Mouse (Mus musculus): ENCODE data around the gene Cacng2. TPM values are rescaled to one million over a fixed set of nuclear protein-coding genes. Genes with fewer than 3 reads are reported as not detected.

Gene Cacng2
- total RNA-seq, 2 experiments from 2014 or later, result not detected

DNA sequence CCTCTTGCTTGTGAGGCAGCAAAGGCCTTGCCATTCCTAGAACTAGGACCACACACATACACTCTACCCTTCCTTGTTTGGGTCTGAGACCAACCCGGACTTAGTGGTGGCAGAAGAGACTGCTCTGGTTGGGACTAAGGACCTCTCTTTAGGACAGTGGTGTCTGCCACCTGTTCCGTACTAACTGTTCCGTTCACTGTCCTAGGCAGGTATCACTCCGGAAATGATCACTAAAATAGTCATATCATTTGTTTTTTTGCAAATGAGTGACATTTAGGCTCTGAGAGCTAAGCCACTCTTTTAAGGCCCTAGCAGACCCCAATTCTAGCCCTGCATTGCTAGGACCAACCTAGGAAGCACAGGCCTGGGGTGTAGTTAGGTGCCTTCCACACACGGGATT, 26.2 kb downstream of the Cacng2 start:
- ATAC-seq (replicated peaks; ENCODE audit: low FRiP score, poor library complexity, severe bottlenecking), result no peak

DNA sequence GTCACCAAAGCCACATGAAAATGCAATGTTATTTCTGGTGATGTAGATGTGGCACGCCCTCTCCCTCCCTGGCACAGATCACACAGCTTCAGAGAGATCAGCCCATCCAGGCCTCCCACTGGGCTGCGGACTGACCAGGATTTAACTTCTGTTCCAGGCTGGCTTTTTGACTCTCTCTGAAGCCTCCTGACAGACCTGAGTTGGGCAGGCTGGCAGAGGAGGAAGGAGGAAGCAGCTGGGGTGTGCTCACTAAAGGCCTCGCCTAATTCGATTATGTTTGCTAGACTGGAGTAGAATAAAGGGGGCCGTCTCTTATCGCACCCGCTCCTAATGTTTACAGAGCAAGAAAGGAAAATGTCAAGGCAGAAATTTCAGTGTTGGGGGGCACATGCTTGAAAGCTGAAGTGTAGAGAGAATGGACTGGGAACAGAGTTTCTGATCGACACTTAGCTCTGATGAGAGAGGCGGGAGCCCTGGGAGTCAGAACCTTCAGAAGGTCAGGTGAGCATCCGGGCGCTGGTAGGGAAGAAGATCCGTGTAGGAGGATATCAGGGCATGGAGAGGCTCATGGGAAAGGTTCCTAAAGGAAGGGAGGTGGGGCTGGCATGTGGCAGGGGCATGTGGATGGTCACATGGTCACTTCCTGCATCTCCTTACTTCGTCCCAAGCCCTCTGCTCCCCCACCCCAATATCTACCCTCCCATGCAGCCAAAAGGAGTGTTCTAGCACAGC, 36.8 kb downstream of the Cacng2 start:
- no peak for ATAC-seq (replicated peaks; ENCODE audit: low FRiP score, poor library complexity, severe bottlenecking)

DNA sequence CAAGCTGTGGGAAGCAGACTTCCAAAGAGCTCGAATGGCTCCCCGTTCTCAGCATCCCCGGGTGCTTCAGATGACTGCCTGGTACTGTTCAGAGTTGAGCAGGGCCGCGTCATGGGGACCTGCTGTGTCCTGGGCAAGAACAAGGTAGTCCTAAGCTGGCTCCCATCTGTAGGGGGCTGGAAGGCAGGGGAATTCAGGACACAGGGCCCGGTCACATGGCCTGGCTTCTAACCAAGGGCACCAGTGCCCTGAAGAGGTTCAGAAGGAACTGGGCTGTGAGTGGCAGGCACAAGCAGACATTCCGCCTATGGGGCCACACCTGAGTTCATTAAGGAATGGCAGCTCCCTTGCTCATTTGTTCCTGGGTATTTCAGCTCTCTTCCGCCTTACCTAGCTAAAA, 37.7 kb downstream of the Cacng2 start:
- ATAC-seq (replicated peaks; ENCODE audit: low FRiP score, poor library complexity, severe bottlenecking), result no peak

DNA sequence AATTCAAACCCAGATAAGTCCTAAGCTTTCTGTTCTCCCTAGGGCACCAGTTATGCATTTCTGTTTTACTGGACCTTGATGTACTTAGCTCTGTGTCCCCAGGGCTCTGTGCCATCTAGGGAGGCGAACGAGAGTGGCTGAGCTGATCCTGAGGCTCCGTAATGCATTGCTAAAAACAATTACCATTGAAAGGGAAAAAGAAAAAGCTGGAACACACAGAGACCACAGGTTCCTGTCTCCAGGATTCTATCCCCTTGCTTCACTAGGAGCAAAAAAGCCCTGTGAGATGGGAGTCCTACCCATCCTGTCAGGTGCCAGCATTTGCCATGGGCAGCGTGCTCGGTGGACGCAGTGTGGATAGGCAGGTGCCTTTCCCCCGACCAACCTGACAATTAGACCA, 38.4 kb downstream of the Cacng2 start:
- no peak for ATAC-seq (replicated peaks; ENCODE audit: low FRiP score, poor library complexity, severe bottlenecking)

DNA sequence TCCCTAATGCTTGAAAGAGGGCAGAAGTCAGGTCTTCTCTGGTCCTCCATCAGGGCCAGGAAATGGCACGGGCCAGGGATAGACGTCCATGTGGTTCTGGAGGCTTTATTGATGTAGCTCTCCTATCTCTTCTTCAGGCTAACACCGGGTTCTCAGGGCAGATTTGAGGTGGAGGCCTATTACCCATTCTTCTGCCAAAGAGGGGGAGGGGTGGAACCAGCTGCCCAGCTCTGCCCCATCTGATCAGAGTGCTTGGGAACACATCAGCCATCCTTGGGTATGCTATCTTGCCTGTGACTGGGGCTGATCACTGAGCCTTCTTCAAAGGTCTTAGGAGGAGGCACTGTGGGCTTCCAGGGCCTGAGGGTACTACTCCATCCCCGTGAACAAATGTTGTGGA, 39.5 kb downstream of the Cacng2 start:
- ATAC-seq (replicated peaks; ENCODE audit: low FRiP score, poor library complexity, severe bottlenecking), result no peak

DNA sequence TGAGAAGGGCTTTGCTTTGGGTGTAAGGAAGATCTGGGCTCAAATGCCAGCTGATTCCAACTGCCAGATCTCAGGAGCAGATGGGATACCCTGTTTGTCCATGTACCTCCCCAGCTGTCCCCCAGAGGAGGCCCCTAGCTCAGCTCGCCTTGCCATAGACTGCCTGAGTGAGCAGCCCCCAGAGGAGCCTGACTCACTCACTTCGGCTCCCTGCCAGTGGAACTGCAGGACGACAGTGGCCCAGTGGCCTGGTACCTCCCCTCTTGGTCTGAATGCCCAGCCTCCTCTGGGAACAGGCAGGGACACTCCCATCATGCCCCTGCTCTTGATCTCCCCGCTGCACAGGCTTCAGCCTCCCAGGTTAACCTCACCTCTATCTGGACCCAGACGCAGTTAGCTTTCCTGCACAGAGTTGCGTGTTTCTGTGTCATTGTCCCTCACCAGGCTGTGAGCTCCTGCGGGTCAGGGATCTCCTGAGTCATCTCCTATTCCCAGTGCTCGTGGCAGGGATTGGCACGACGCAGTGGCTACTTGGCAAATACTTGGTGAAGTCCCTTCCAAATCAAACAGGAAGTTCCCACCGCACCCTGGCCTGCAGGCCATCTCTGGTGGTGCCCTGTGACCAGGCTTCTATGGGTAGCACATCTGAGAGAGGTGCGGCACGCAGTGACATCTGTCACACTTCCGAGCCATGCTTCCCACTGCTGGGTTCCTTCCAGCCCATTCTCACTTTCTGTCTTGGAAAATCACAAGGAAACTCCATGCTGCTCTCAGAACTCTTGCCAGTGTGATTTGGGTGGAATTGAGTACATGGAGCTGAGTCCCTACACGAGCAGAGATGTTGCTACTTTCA, 40.8 kb downstream of the Cacng2 start:
- no peak for ATAC-seq (replicated peaks; ENCODE audit: low FRiP score, poor library complexity, severe bottlenecking)

DNA sequence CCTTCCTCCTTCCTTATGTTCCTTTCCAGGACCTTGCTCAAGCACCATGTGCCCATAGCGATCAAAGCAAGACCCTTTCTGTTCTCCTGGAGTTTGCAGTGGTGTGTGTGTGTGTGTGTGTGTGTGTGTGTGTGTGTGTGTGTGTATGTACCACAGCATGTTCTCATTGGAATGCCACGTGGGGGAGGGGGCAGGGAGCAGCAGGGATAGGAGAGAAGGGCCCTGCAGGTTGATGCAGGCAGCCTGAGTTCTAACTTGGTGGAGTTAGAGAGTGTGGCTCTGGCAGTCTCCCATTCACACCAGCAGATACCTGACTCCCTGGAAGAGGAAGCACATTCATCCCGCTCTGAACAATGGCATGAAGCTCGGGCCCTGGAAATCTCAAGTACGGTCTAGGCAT, 41.6 kb downstream of the Cacng2 start:
- no peak for ATAC-seq (replicated peaks; ENCODE audit: low FRiP score, poor library complexity, severe bottlenecking)

DNA sequence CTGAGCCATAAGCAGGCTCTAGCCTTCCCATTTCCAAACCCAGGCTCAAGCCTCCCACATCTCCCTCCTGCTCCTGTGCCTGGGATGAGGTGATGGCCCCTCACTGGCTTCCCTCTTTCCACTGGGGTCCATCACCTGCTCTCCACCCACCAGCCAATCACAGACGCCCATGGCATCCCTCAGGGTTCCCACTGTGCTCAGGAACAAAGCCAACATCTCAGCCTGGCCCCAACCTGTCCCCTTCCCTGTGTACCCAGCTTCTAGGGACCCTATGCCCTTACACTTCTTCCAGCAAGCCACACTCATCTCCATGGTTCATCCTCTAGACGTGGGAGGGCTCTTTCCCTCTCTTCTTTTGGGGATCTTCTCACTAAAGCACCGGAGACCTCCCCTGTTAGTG, 43.9 kb downstream of the Cacng2 start:
- no peak for ATAC-seq (replicated peaks; ENCODE audit: low FRiP score, poor library complexity, severe bottlenecking)

DNA sequence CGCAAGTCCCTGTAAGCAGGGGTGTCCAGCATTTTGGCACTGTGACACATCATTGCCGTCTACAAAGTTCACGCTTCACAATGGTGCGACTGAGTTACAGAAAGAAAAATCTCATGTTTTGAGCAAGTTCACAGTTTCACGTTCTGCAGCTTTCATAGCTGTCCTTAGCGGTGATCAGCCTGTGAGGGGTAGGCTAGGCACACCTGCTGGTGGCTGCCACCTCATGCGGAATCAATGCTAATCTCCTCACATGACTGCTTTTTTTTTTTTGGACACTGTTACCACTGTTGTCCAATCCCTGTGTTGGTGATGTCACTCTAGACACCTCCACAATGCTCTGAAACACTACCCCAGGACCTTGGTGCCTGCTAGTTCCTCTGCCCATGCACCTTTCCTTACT, 46.7 kb downstream of the Cacng2 start:
- ATAC-seq (replicated peaks; ENCODE audit: low FRiP score, poor library complexity, severe bottlenecking), result no peak

DNA sequence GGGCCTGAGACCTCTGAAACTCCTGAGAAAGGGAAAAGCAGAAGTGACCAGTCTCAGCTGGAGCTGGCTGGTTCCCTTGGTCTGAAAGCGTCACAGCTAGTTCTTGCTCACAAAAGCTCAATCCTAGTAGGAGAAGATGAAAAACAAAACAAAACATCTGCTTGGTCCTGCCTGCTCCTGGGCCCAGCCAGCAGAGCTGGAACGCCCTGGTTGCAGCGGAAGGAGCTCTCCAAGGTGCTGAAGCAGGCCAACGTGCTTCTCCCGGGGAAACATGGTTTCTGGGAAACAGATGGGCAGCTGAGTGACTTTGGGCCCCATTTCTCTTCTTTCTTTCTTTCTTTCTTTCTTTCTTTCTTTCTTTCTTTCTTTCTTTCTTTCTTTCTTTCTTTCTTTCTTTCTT, 53.4 kb downstream of the Cacng2 start:
- no peak for ATAC-seq (replicated peaks; ENCODE audit: low FRiP score, poor library complexity, severe bottlenecking)

DNA sequence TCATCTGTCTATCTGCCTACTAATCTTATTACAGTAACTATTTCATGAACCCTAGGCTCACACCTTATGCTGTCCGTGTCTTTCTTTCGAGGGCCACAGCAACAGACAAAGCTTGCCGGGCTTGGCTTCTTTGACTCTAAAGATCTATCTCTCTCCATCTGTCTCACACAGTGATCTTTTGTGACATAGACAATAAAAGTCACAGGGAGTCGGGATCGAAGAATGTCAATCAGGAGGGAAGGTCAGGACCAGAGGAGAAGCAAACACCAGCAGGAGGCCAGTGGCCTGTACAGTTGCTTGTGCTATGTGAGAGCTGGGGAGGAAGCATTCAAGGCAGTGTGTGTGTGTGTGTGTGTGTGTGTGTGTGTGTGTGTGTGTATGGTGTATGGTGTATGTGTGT, 54.3 kb downstream of the Cacng2 start:
- no peak for ATAC-seq (replicated peaks; ENCODE audit: low FRiP score, poor library complexity, severe bottlenecking)

DNA sequence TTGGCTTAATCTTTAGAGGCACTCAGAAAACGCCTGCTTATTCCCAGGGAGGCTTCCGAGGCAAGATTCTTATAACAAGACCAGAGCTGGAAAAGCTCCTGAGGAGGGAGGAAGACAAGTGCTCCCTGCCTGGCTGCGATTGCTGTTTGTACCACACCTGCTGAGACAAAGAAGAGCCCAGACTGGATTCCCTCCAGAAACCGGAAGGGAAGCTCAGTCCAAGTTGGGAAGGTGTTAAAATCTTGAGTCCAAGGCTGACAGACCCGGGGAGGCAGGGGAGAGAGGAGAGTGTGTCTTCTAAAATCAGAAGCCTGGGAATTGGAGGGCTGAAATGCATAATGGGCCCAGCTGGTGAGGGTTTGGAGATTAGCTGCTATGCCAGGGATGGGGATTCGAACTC, 55.5 kb downstream of the Cacng2 start:
- ATAC-seq (replicated peaks; ENCODE audit: low FRiP score, poor library complexity, severe bottlenecking), result no peak

DNA sequence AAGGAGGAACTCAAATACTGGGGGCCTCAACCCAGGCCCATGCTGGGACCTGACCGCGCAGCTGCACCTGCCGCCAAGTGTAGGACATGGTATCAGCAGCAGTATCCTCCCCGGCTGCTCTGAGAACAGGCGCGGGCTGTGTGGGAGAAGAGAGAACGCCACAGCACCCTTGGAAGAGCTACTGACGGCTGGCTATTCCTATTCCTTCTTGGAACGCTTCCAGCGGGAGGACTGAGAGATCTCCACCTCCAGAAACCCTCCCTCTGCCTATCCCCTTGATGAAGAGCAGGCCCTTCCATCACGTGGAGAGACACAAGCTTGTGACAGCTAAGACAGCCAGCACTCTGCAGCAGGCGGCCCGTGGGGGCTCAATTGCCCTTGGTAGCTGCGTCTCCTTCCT, 57.4 kb downstream of the Cacng2 start:
- ATAC-seq (replicated peaks; ENCODE audit: low FRiP score, poor library complexity, severe bottlenecking), result no peak

DNA sequence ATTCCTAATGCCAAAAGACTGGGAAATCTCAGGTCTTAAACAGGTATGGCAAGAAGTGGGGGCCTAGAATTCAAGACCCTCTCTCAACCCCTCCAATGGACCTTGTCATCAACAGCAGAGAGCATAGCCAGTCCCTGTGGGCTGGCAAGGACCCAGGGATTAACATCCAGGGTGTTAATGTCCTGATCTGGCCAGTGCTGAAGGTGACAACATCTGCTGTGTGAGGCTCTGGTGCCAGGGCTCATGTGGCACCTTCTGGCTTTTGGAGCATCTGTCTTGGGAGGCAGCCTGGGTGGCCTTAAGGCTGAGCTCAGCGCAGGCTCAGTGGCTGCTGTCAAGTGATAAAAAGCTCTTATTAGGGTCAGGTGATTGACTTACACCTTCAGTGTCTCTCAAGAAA, 62.9 kb downstream of the Cacng2 start:
- no peak for ATAC-seq (replicated peaks; ENCODE audit: low FRiP score, poor library complexity, severe bottlenecking)

DNA sequence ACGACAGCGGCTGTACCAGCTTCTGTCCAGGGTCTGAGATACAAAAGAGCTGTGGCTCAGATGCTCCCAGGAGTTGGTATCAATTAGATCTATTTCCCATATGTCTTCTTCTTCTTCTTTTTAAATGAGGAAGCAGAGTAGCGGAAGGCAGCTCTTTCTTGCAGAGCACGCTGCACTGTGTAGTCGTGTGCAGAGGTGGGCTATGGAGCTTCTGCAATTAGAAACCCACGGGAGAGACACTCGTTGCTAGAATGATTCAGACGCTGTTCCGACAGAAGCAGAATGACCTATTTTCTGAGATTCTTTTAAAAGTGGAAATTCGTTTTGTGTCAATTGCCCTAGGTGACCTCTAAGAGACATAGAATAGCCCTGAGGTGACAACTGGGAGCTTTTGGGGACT, 69.1 kb downstream of the Cacng2 start:
- ATAC-seq (replicated peaks; ENCODE audit: low FRiP score, poor library complexity, severe bottlenecking), result no peak

DNA sequence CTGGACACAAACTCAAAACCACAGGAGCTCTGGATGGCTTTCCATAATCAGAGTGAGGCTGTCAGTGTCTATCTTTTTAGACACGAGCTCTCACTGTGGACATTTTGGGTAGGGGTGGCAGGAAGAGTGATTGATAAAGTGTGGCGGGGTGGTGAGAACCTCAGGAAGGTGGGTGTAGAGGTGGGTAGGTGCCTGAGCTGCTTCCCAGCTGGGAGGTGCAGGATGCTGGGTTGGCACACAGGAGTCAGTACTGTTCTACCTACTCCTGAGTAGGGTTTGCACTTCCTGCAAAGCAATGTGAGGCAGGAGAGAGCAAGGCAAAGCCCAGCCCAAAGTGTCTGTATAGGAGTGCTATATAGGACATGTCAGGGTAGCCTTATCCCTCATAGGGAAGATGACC, 69.9 kb downstream of the Cacng2 start:
- ATAC-seq (replicated peaks; ENCODE audit: low FRiP score, poor library complexity, severe bottlenecking), result no peak

DNA sequence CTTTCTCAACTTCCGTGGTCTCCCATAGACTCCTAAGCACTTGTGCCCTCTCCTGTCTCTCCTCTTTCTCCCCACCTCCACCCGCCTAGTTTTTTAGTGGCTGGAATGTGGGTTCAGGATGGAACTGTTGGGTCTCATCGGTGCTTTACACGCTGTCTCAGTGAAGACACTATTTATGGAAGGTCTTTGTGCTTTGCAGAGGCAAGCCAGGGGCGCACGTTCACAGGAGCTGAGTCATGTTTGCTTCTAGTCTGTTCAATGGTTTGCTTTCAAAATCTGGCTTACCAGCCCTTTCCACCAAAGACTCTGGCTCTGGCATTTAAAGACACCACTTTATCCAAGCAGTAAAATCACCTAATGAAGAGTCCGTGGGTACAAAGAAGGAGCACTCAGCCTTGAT, 74.0 kb downstream of the Cacng2 start:
- ATAC-seq (replicated peaks; ENCODE audit: low FRiP score, poor library complexity, severe bottlenecking), result no peak

DNA sequence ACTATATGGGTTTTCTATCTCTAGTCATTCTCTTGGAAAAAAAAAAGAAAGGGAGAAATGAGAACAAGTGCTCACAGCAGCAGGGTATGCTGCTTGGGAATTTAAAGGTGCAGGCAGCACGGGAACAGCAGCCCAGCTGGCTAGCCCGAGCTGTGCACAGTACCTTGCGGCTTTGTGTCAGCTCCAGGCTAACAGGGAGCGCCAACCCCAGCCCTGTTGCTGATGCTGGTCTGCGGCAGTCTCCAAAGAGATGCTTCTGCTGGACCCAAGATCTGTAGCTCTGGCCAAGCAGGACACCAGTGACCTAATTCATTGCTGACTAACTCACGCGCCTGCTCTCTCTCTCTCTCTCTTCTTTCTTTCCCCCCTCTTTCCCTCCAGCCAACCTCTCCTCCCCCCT, 74.5 kb downstream of the Cacng2 start:
- ATAC-seq (replicated peaks; ENCODE audit: low FRiP score, poor library complexity, severe bottlenecking), result no peak

DNA sequence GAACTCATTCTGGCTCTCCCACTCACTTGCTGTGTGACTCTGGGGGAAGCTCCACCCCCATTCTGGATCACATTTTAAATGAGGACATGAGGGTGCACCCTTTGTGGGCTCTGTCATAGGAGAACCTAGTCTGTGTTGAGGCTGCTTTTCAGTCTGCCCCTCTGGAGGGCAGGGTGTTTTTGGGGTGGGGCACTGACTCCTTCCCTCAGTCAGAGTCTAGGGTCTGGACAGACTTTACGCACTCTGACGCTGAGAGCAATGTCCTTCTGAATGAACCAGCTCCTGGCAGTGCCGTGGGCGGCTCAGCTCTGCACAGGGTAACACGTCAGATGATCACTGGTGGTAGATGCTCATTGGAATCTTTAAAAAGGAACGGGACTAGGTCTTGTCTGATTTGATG, 75.0 kb downstream of the Cacng2 start:
- no peak for ATAC-seq (replicated peaks; ENCODE audit: low FRiP score, poor library complexity, severe bottlenecking)

DNA sequence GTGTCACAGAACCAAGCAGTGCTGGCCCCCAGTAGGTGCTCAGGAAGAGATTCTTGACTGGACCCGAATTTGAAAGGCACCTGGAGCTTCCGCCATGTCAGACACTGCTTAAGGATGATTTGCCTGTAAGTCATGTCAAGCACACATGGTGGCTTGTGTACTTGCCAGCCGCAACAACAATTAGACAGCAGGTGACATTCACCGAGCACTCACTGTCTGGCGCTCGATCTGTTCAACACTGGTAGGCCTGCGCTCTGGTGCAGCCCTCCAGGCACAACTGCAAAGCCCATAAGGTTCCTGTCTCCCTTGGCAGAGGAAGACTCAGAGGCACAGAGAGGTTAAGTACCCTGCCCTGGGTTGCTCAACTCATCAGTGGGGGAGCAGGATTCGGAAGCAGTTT, 77.1 kb downstream of the Cacng2 start:
- no peak for ATAC-seq (replicated peaks; ENCODE audit: low FRiP score, poor library complexity, severe bottlenecking)

DNA sequence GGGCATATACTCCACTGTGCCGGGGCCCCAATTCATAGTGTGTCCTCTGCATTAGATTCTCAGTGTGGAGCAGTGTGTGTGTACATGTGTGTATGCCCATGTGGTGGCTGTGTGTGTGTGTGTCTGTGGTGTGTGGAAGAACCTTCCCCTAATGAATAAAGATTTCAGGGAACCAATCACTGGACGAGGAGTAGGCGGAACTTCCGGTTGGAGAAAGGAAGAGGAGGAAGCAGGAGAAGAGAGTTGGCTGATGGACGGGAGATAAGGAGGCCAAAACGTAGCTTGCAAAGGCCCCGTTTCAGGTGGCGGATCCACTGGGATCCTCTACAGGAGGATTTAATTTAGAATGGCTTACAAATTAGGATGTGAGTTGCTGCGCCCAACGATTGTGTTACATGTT, 82.2 kb downstream of the Cacng2 start:
- ATAC-seq (replicated peaks; ENCODE audit: low FRiP score, poor library complexity, severe bottlenecking), result no peak

DNA sequence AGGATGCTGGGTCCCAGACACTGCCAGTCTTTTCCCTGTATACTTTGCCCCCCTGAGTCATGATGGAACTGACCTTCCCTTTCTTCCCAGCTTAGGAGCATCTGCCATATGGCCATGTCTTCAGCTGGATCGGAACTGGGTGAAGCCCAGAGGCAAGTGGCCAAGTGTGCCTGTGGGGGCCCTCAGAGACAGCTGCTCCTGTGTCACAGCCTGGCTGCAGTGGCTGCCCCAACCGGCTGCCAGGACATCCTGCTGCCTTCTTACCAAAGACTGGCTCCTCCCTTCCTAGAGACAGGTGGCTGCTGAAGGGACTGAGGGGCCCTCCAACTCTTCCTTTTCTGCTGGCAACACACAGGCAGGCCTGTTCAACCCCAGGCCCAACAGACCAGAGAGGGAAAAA, 83.2 kb downstream of the Cacng2 start:
- ATAC-seq (replicated peaks; ENCODE audit: low FRiP score, poor library complexity, severe bottlenecking), result no peak
